ENCODE assay signal across 26 mouse cellular contexts in the genomic region with DNA sequence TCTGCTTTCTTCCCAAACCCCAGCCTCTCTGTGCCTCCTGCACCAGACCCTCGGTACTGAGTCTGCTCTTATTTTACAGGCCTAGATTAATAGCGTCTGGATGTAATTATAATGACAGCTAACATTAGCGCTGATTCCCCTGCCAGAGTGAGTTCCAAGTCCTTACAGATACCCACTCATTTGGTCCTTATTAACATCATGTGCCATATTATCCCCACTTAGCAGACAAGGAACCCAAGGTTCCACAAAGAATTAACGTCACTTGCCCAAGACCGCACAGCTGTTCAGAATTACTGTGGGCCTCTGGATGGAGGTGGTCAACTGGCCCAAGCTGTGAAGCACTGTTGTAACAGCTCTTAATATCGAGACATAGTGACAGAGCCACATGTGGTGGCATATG.
DNase-seq lines count a peak whose midpoint lies in the region; ATAC-seq and TF ChIP-seq lines count a peak whose summit lies in the region.
"Had no signal": no experiment of that assay in that cellular context is flagged by ENCODE, and none has a peak within 500 bp of the region (broad histone marks: within the 10 kb centered on the region; RNA-seq: fewer than 3 reads in every experiment).

No protein-coding gene starts in this region.

- H3K27me3 ChIP-seq in forebrain, postnatal 0 days (ENCODE audit: insufficient read depth, low read length): no peaks in the 10 kb centered on the region
- no peaks in the 10 kb centered on the region for H3K27me3 ChIP-seq in forebrain, embryonic 16.5 days (replicated peaks; ENCODE audit: control insufficient read depth, insufficient read depth, low read length)
- H3K27me3 ChIP-seq in embryonic facial prominence, embryonic 11.5 days (ENCODE audit: control insufficient read depth, insufficient read depth, low read length): no peaks in the 10 kb centered on the region
- no peaks in the 10 kb centered on the region for H3K27me3 ChIP-seq in midbrain, embryonic 14.5 days (ENCODE audit: control insufficient read depth, insufficient read depth, low read length)
- no peaks in the 10 kb centered on the region for H3K27me3 ChIP-seq in kidney, embryonic 14.5 days (ENCODE audit: control insufficient read depth, insufficient read depth, low read length)
- H3K27me3 ChIP-seq: liver, embryonic 12.5 days; midbrain, embryonic 12.5 days; neural tube, embryonic 13.5 days had no signal

- H3K9ac ChIP-seq in forebrain, postnatal 0 days: no peak overlapping the region
- H3K9ac ChIP-seq in forebrain, embryonic 16.5 days (replicated peaks; ENCODE audit: low read depth, low read length): no peak overlapping the region
- H3K9ac ChIP-seq in embryonic facial prominence, embryonic 11.5 days (replicated peaks; ENCODE audit: low read length): no peak overlapping the region
- H3K9ac ChIP-seq in midbrain, embryonic 14.5 days (replicated peaks; ENCODE audit: low read length): no peak overlapping the region
- no peak overlapping the region for H3K9ac ChIP-seq in kidney, embryonic 14.5 days (ENCODE audit: low read depth, low read length)
- H3K9ac ChIP-seq: heart, embryonic 13.5 days; hindbrain, embryonic 14.5 days; liver, embryonic 12.5 days; liver, postnatal 0 days; midbrain, embryonic 12.5 days; neural tube, embryonic 13.5 days had no signal

- H3K4me3 ChIP-seq in forebrain, postnatal 0 days (ENCODE audit: low read depth, low read length): no peak overlapping the region
- H3K4me3 ChIP-seq in forebrain, embryonic 16.5 days (replicated peaks; ENCODE audit: low read length): no peak overlapping the region
- H3K4me3 ChIP-seq in embryonic facial prominence, embryonic 11.5 days (ENCODE audit: low read depth, low read length): no peak overlapping the region
- H3K4me3 ChIP-seq in midbrain, embryonic 14.5 days (replicated peaks; ENCODE audit: low read depth, low read length): no peak overlapping the region
- no peak overlapping the region for H3K4me3 ChIP-seq in kidney, embryonic 14.5 days (ENCODE audit: low read length)
- H3K4me3 ChIP-seq: heart, embryonic 13.5 days; liver, embryonic 12.5 days; megakaryocyte, embryonic 14.5 days; midbrain, embryonic 12.5 days; neural tube, embryonic 13.5 days had no signal

- no peak overlapping the region for H3K4me2 ChIP-seq in forebrain, postnatal 0 days (ENCODE audit: low read depth)
- H3K4me2 ChIP-seq in forebrain, embryonic 16.5 days (ENCODE audit: low read length): no peak overlapping the region
- no peak overlapping the region for H3K4me2 ChIP-seq in embryonic facial prominence, embryonic 11.5 days (ENCODE audit: low read depth, low read length)
- H3K4me2 ChIP-seq in midbrain, embryonic 14.5 days (ENCODE audit: low read length): no peak overlapping the region
- H3K4me2 ChIP-seq in kidney, embryonic 14.5 days (replicated peaks; ENCODE audit: low read depth, low read length): no peak overlapping the region
- H3K4me2 ChIP-seq: heart, embryonic 13.5 days; hindbrain, embryonic 14.5 days; liver, embryonic 12.5 days; midbrain, embryonic 12.5 days; neural tube, embryonic 13.5 days had no signal

- TF ChIP-seq CTCF in forebrain, postnatal 0 days (IDR thresholded peaks at IDR 0.05; ENCODE audit: low read depth): no peak

- 0 out of 2 replicates have a peak overlapping the region, but pooled peaks have one; percentile 21 for H3K27ac ChIP-seq in forebrain, postnatal 0 days (ENCODE audit: low read depth, low read length)
- H3K27ac ChIP-seq in forebrain, embryonic 16.5 days (ENCODE audit: low read length): no peak overlapping the region
- H3K27ac ChIP-seq in embryonic facial prominence, embryonic 11.5 days (replicated peaks; ENCODE audit: low read depth, low read length): no peak overlapping the region
- no peak overlapping the region for H3K27ac ChIP-seq in midbrain, embryonic 14.5 days (replicated peaks; ENCODE audit: low read depth, low read length)
- no peak overlapping the region for H3K27ac ChIP-seq in kidney, embryonic 14.5 days (ENCODE audit: low read depth, low read length)
- H3K27ac ChIP-seq: heart, embryonic 13.5 days; hindbrain, embryonic 14.5 days; liver, embryonic 12.5 days; midbrain, embryonic 12.5 days; neural tube, embryonic 13.5 days had no signal

- no peak for DNase-seq in forebrain, postnatal 0 days
- peak; percentile 71 for DNase-seq in embryonic facial prominence, embryonic 11.5 days (ENCODE audit: low spot score)
- DNase-seq in forelimb bud, embryonic 11.5 days (ENCODE audit: low read depth, low spot score): peak; percentile 52
- no peak for DNase-seq in midbrain, embryonic 14.5 days
- no peak for DNase-seq in frontal cortex, postnatal 36 days (ENCODE audit: low spot score in 2 of 2)
- DNase-seq: adrenal gland, adult 2 months; cerebellum, adult 11 months; cerebellum, adult 9-11 months; gastrocnemius, postnatal 10 days; heart, postnatal 10 days; kidney, adult 9 months; kidney, postnatal 14 days; layer of hippocampus, adult 9-11 months; liver, postnatal 0 days; lung, postnatal 4 days; thymus, postnatal 4 days had no signal

- no peaks in the 10 kb centered on the region for H3K36me3 ChIP-seq in forebrain, postnatal 0 days (ENCODE audit: insufficient read depth)
- H3K36me3 ChIP-seq in forebrain, embryonic 16.5 days (ENCODE audit: control insufficient read depth, insufficient read depth): no peaks in the 10 kb centered on the region
- H3K36me3 ChIP-seq in embryonic facial prominence, embryonic 11.5 days (replicated peaks; ENCODE audit: control insufficient read depth, insufficient read depth, low read depth, low read length): no peaks in the 10 kb centered on the region
- H3K36me3 ChIP-seq in midbrain, embryonic 14.5 days (ENCODE audit: control insufficient read depth, insufficient read depth, low read length): no peaks in the 10 kb centered on the region
- H3K36me3 ChIP-seq in kidney, embryonic 14.5 days (ENCODE audit: control insufficient read depth, insufficient read depth, low read length): no peaks in the 10 kb centered on the region
- H3K36me3 ChIP-seq: heart, embryonic 13.5 days; liver, embryonic 12.5 days; midbrain, embryonic 12.5 days; neural tube, embryonic 13.5 days had no signal

- H3K4me1 ChIP-seq in forebrain, postnatal 0 days (ENCODE audit: insufficient read depth): 0 out of 2 replicates have a peak, but pooled peaks cover 4% of the 10 kb centered on the region
- H3K4me1 ChIP-seq in forebrain, embryonic 16.5 days (replicated peaks; ENCODE audit: control insufficient read depth, insufficient read depth, low read length): no peaks in the 10 kb centered on the region
- no peaks in the 10 kb centered on the region for H3K4me1 ChIP-seq in embryonic facial prominence, embryonic 11.5 days (ENCODE audit: control insufficient read depth, insufficient read depth, low read length)
- H3K4me1 ChIP-seq in midbrain, embryonic 14.5 days (ENCODE audit: control insufficient read depth, insufficient read depth, low read length): peaks cover 4% of the 10 kb centered on the region; the same call in 1 of the 2 replicates
- H3K4me1 ChIP-seq in kidney, embryonic 14.5 days (ENCODE audit: control insufficient read depth, insufficient read depth, low read length): peaks cover 4% of the 10 kb centered on the region; the same call in 1 of the 2 replicates
- H3K4me1 ChIP-seq: heart, embryonic 13.5 days; liver, embryonic 12.5 days; midbrain, embryonic 12.5 days had no signal

- no peak for ATAC-seq in forebrain, postnatal 0 days
- no peak for ATAC-seq in forebrain, embryonic 16.5 days
- peak; percentile 42; the same call in 1 of the 2 replicates for ATAC-seq in embryonic facial prominence, embryonic 11.5 days (replicated peaks; ENCODE audit: insufficient number of reproducible peaks, low FRiP score, low TSS enrichment, low read depth)
- no peak for ATAC-seq in midbrain, embryonic 14.5 days (ENCODE audit: low FRiP score, low TSS enrichment)
- ATAC-seq in kidney, embryonic 14.5 days (ENCODE audit: low FRiP score, low TSS enrichment): no peak
- ATAC-seq: forebrain, embryonic 14.5 days; intestine, postnatal 0 days; liver, embryonic 12.5 days; liver, postnatal 0 days had no signal

- 71% methylated on average over 6 of the region's 6 CpGs for WGBS in forebrain, postnatal 0 days
- WGBS in forebrain, embryonic 16.5 days: 70% methylated on average over 6 of the region's 6 CpGs
- WGBS in embryonic facial prominence, embryonic 11.5 days: 39% methylated on average over 6 of the region's 6 CpGs
- WGBS in midbrain, embryonic 14.5 days: 92% methylated on average over 6 of the region's 6 CpGs
- 83% methylated on average over 6 of the region's 6 CpGs for WGBS in kidney, embryonic 14.5 days

- H3K9me3 ChIP-seq in forebrain, postnatal 0 days (ENCODE audit: low read length): no peaks in the 10 kb centered on the region
- H3K9me3 ChIP-seq in forebrain, embryonic 16.5 days (ENCODE audit: control insufficient read depth, low read length): no peaks in the 10 kb centered on the region
- H3K9me3 ChIP-seq in embryonic facial prominence, embryonic 11.5 days (replicated peaks; ENCODE audit: control insufficient read depth, low read length): no peaks in the 10 kb centered on the region
- H3K9me3 ChIP-seq in midbrain, embryonic 14.5 days (ENCODE audit: control insufficient read depth, low read length): no peaks in the 10 kb centered on the region
- no peaks in the 10 kb centered on the region for H3K9me3 ChIP-seq in kidney, embryonic 14.5 days (ENCODE audit: control insufficient read depth, low read length)
- H3K9me3 ChIP-seq: heart, embryonic 13.5 days; liver, embryonic 12.5 days; megakaryocyte, embryonic 14.5 days; midbrain, embryonic 12.5 days; neural tube, embryonic 13.5 days had no signal

Comparison
In these comparisons a context has a peak if more than half of its experiments do, and no peak if none do; other contexts are left out.
1. DNase-seq: peak in embryonic facial prominence, embryonic 11.5 days (single experiment) and forelimb bud, embryonic 11.5 days (single experiment); none in forebrain, postnatal 0 days (single experiment), midbrain, embryonic 14.5 days (single experiment) and frontal cortex, postnatal 36 days (0 of 2).